Mouse (Mus musculus) bone marrow, adult 2 months (tissue): Measurements from ENCODE around the gene Sez6l. TPM values are rescaled to one million over a fixed set of nuclear protein-coding genes. Genes with fewer than 3 reads are reported as not detected.

Experiments
- H3K27ac ChIP-seq: fragments of 200-500 bp; 2 replicates; pipeline ENCODE4 v1.5.1; 2012; ENCODE audit warnings: low read depth, mild to moderate bottlenecking, control low read depth, inconsistent platforms, low read length; ENCODE audit not compliant: control insufficient read depth, poor library complexity, insufficient read depth
- H3K4me1 ChIP-seq: fragments of 200-500 bp; 2 replicates; pipeline ENCODE4 v1.6.1; 2011; ENCODE audit warnings: low read length; ENCODE audit not compliant: control insufficient read depth, insufficient read depth
- H3K4me3 ChIP-seq: fragments of 200-500 bp; replicated peaks from 2 replicates; pipeline ENCODE3; 2011; ENCODE audit warnings: mild to moderate bottlenecking, low read depth, low read length, control low read depth; ENCODE audit not compliant: control insufficient read depth
- CTCF ChIP-seq: fragments of 200-500 bp; IDR thresholded peaks from 2 replicates; pipeline ENCODE4 v1.5.1; 2011; ENCODE audit warnings: low read length, control low read depth; ENCODE audit not compliant: control insufficient read depth, insufficient read depth
- POLR2A ChIP-seq: fragments of 200-500 bp; IDR thresholded peaks from 2 replicates; pipeline ENCODE4 v1.6.1; 2011; ENCODE audit warnings: low read depth, mild to moderate bottlenecking, control low read depth, low read length, borderline replicate concordance; ENCODE audit not compliant: control insufficient read depth
- WGBS: fragments of 180-500 bp; shearing (Covaris S2); methylation state at CpG from one replicate; pipeline ENCODE4 v1.1.7; 2018; 5-methylcytosine and 5-hydroxymethylcytosine counted together
- polyA plus RNA-seq: library from polyadenylated mRNA; stranded (reverse); fragments of >200 nt; gene quantifications from 2 replicates; pipeline ENCODE4 v1.2.4, GENCODE M21; 2011; ENCODE audit warnings: low replicate concordance; ENCODE audit not compliant: missing spikeins, insufficient read depth, insufficient read length

The Sez6l gene
- polyA plus RNA-seq, 1 experiment = not detected

- WGBS = 56% methylated on average over 2 of the region's 2 CpGs
- H3K4me3 ChIP-seq = no peak overlapping the region
- H3K27ac ChIP-seq = no peak overlapping the region
- TF ChIP-seq CTCF (no peak), POLR2A (no peak)
- H3K4me1 ChIP-seq = no peaks in the 10 kb centered on the region
Measured at GRCm38 (mm10) chr5:112607119-112607518, 30.1 kb upstream of the Sez6l start.

GRCm38 (mm10) chr5:112605371-112605770 lies 28.4 kb upstream of the Sez6l start:
- TF ChIP-seq CTCF (no peak), POLR2A (no peak)
- 82% methylated on average over 14 of the region's 14 CpGs for WGBS
- Histone ChIP-seq H3K27ac (no peak overlapping the region), H3K4me1 (no peaks in the 10 kb centered on the region), H3K4me3 (no peak overlapping the region)

- no peak overlapping the region for H3K4me3 ChIP-seq
- WGBS = 76% methylated on average over 1 of the region's 1 CpGs
- no peaks in the 10 kb centered on the region for H3K4me1 ChIP-seq
- no peak overlapping the region for H3K27ac ChIP-seq
- TF ChIP-seq CTCF (no peak), POLR2A (no peak)
Measured at GRCm38 (mm10) chr5:112604251-112604650, 27.3 kb upstream of the Sez6l start.

- H3K27ac ChIP-seq = no peak overlapping the region
- H3K4me1 ChIP-seq = no peaks in the 10 kb centered on the region
- WGBS = 37% methylated on average over 3 of the region's 3 CpGs
- H3K4me3 ChIP-seq = no peak overlapping the region
- TF ChIP-seq POLR2A (no peak), CTCF (no peak)
Measured at GRCm38 (mm10) chr5:112603594-112603993, 26.6 kb upstream of the Sez6l start.

- Histone ChIP-seq H3K27ac (no peak overlapping the region), H3K4me3 (no peak overlapping the region), H3K4me1 (no peaks in the 10 kb centered on the region)
- 47% methylated on average over 11 of the region's 11 CpGs for WGBS
- no peak for TF ChIP-seq CTCF
- no peak for TF ChIP-seq POLR2A
Measured at GRCm38 (mm10) chr5:112600309-112600939, 23.4 kb upstream of the Sez6l start.

GRCm38 (mm10) chr5:112599538-112600308 lies 22.7 kb upstream of the Sez6l start:
- Histone ChIP-seq H3K4me1 (no peaks in the 10 kb centered on the region), H3K4me3 (no peak overlapping the region), H3K27ac (no peak overlapping the region)
- TF ChIP-seq POLR2A (no peak), CTCF (no peak)
- WGBS = 74% methylated on average over 6 of the region's 6 CpGs

GRCm38 (mm10) chr5:112597876-112598275 lies 20.9 kb upstream of the Sez6l start:
- Histone ChIP-seq H3K4me3 (no peak overlapping the region), H3K27ac (no peak overlapping the region), H3K4me1 (no peaks in the 10 kb centered on the region)
- TF ChIP-seq POLR2A (no peak), CTCF (no peak)
- WGBS = 78% methylated on average over 6 of the region's 6 CpGs

GRCm38 (mm10) chr5:112597307-112597706 lies 20.3 kb upstream of the Sez6l start:
- no peak overlapping the region for H3K27ac ChIP-seq
- no peak overlapping the region for H3K4me3 ChIP-seq
- 60% methylated on average over 2 of the region's 2 CpGs for WGBS
- no peak for TF ChIP-seq CTCF
- TF ChIP-seq POLR2A = no peak
- H3K4me1 ChIP-seq = no peaks in the 10 kb centered on the region
